Mouse (Mus musculus): Measurements from ENCODE around the gene Eml3. TPM values are rescaled to one million over a fixed set of nuclear protein-coding genes. Genes with fewer than 3 reads are reported as not detected.

The Eml3 gene
- total and polyA plus RNA-seq, 3 experiments, result 16.6 to 23.4 TPM; not detected in 1

DNA sequence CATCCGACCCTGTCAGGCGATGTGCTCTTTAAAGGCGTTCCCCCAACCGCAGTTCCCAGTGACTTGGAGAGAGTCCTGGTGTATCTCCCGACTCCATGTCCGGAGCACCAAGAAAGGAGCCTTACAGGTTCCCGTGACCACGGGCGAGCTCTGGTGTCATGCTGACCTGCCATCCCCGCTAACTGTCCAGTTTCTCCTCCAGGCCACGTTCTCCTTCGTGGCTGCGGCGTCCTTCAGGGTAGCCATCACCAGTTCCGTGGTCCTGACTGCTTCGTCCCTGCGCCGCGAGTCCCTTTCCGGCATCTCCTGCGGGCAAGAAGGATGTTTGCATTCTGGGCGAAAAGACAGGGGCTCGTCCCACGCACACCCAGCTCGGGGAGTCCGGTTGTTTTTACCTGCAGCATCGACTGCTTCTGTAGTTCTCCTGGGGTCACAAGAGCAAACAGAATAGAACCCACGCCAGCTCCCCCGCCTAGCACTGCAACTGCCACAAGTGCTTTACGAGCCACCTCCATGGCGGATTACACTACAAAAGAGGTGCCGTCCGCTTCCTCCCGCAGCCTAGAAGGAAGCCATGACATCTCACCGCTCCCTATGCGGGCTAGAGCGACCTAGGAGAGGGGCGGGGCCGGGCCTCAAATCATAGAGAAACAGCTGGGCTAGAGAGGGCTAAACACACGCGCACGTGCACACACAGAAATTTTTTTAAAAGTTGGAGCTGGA is 48.9 kb upstream of the Eml3 start, which contains the start of gene Uqcc3 (continued):
- no peak for TF ChIP-seq USF2 (IDR thresholded peaks at IDR 0.05; ENCODE audit: borderline replicate concordance in 1 of 2, insufficient read depth in 1 of 2, low read depth in 1 of 2, low read length in 2 of 2)
- TF ChIP-seq ETS1 (IDR thresholded peaks at IDR 0.05; ENCODE audit: low read depth, low read length), result peak; percentile 81
- TF ChIP-seq E2F4 (IDR thresholded peaks at IDR 0.05; ENCODE audit: borderline replicate concordance, low read depth, low read length), result no peak
- TF ChIP-seq ZKSCAN1 (IDR thresholded peaks at IDR 0.05; ENCODE audit: low read depth, low read length), result no peak

DNA sequence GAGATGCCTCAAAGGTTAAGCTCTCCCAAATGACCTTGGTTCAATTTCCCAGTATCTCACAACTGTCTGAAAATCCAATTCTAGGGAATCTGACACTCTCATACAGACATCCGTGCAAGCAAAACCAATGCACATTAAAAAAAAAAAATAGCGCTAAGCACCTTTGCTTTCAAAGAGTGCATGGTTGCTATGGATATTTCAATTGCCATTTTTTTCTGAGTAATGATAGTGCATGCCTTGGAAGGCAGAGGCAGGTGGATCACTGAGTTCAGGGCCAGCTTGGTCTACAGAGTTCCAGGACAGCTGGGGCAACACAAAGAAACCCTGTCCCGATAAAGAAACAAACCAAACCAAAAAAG is 48.3 kb upstream of the Eml3 start:
- Histone ChIP-seq H3K9me3 (replicated peaks; ENCODE audit: insufficient read depth, low read length) (no peaks in the 10 kb centered on the region), H3K4me3 (ENCODE audit: control insufficient read depth in 1 of 2, insufficient read depth in 1 of 2, low read depth in 2 of 2, low read length in 2 of 2) (peak overlapping the region; percentile 62 to 82), H3K36me3 (ENCODE audit: control insufficient read depth in 1 of 2, insufficient read depth in 2 of 2, low read length in 2 of 2) (peaks cover 0 to 6% of the 10 kb centered on the region in 2 experiments; a peak in 3 of 4 replicates), H3K27ac (ENCODE audit: control insufficient read depth, low read depth, low read length) (0 out of 2 replicates have a peak overlapping the region, but pooled peaks have one; percentile 3), H3K9ac (ENCODE audit: control insufficient read depth, low read depth, low read length, poor library complexity, severe bottlenecking) (peak overlapping the region; percentile 77), H3K79me2 (ENCODE audit: control insufficient read depth, insufficient read depth, low read length, poor library complexity) (peaks cover 7% of the 10 kb centered on the region), H3K4me1 (ENCODE audit: control insufficient read depth in 1 of 2, insufficient read depth in 2 of 2, low read length in 2 of 2) (0 out of 4 replicates have a peak, but pooled peaks cover 0 to 2% of the 10 kb centered on the region in 2 experiments), H3K27me3 (ENCODE audit: control insufficient read depth in 1 of 2, insufficient read depth in 2 of 2, low read length in 2 of 2) (no peaks in the 10 kb centered on the region)
- TF ChIP-seq ETS1 (IDR thresholded peaks at IDR 0.05; ENCODE audit: low read depth, low read length), result no peak
- no peak for TF ChIP-seq USF2 (IDR thresholded peaks at IDR 0.05; ENCODE audit: borderline replicate concordance in 1 of 2, insufficient read depth in 1 of 2, low read depth in 1 of 2, low read length in 2 of 2)
- no peak for TF ChIP-seq RAD21 (IDR thresholded peaks at IDR 0.05; ENCODE audit: low read depth, low read length)
- TF ChIP-seq TAL1 (IDR thresholded peaks at IDR 0.05; ENCODE audit: low read length), result no peak
- no peak for TF ChIP-seq BHLHE40 (IDR thresholded peaks at IDR 0.05; ENCODE audit: borderline replicate concordance, low read depth, low read length)
- no peak for TF ChIP-seq SMC3 (IDR thresholded peaks at IDR 0.05; ENCODE audit: low read depth, low read length)
- no peak for TF ChIP-seq CHD2 (IDR thresholded peaks at IDR 0.05; ENCODE audit: low read length)
- no peak for TF ChIP-seq E2F4 (IDR thresholded peaks at IDR 0.05; ENCODE audit: borderline replicate concordance, low read depth, low read length)
- 0 out of 2 replicates have a peak, but pooled peaks have one; percentile 4 for TF ChIP-seq ZNF384 (IDR thresholded peaks at IDR 0.05; ENCODE audit: low read depth, low read length)
- DNase-seq (ENCODE audit: low read depth, low spot score), result no peak

DNA sequence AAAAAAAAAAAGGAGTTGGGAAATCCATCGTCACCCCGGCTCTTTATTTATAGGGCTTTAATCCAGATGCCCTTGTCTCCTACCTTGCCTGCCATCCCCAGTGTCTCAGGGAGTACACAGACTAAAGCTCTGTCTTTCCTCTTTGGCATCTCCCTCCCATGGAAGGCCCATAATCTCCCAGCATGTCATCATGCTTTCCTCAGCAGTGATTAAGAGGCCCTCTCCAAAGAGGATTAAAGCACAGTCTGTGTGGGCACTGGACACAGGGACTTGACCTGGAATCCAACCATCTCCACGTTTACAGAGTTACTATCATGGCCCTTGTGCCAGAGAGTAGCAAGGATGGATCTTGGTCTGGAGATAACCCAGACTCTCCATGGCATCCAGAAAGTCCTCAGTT is 45.7 kb upstream of the Eml3 start, which contains the start of the genes Lbhd1 and Gm49403:
TSS of gene Lbhd1 (plus strand) at position 117 of the 400 bp plus-strand sequence.
TSS of gene Gm49403 (plus strand) at position 315 of the 400 bp plus-strand sequence.
- TF ChIP-seq JUND (IDR thresholded peaks at IDR 0.05; ENCODE audit: low read depth, low read length) (no peak), CHD2 (IDR thresholded peaks at IDR 0.05; ENCODE audit: low read length) (no peak), GATA1 (IDR thresholded peaks at IDR 0.05; ENCODE audit: low read depth, low read length) (no peak), GABPA (IDR thresholded peaks at IDR 0.05; ENCODE audit: low read depth, low read length) (no peak), E2F4 (IDR thresholded peaks at IDR 0.05; ENCODE audit: borderline replicate concordance, low read depth, low read length) (no peak), ZKSCAN1 (IDR thresholded peaks at IDR 0.05; ENCODE audit: low read depth, low read length) (no peak), TCF12 (IDR thresholded peaks at IDR 0.05; ENCODE audit: low read depth, low read length) (no peak), MEF2A (IDR thresholded peaks at IDR 0.05; ENCODE audit: extremely low read depth, insufficient replicate concordance, low read depth, low read length, poor library complexity, severe bottlenecking) (no peak), USF1 (IDR thresholded peaks at IDR 0.05; ENCODE audit: low read depth, low read length) (no peak), EP300 (IDR thresholded peaks at IDR 0.05; ENCODE audit: low read depth in 1 of 2, low read length in 2 of 2) (no peak), POLR2AphosphoS5 (IDR thresholded peaks at IDR 0.05; ENCODE audit: borderline replicate concordance, low read depth, low read length) (no peak), POLR2AphosphoS2 (IDR thresholded peaks at IDR 0.05; ENCODE audit: low read length) (no peak), NELFE (IDR thresholded peaks at IDR 0.05; ENCODE audit: low read depth, low read length) (no peak), ETS1 (IDR thresholded peaks at IDR 0.05; ENCODE audit: low read depth, low read length) (no peak)
- Histone ChIP-seq H3K27ac (ENCODE audit: control insufficient read depth, low read depth, low read length) (no peak within 1 kb of the TSS), H3K27me3 (ENCODE audit: control insufficient read depth in 1 of 2, insufficient read depth in 2 of 2, low read length in 2 of 2) (no peaks in the 10 kb centered on the region), H3K79me2 (ENCODE audit: control insufficient read depth, insufficient read depth, low read length, poor library complexity) (peaks cover 14% of the 10 kb centered on the region), H3K4me1 (ENCODE audit: control insufficient read depth in 1 of 2, insufficient read depth in 2 of 2, low read length in 2 of 2) (peaks cover 0 to 10% of the 10 kb centered on the region in 2 experiments; a peak in 1 of 4 replicates), H3K36me3 (ENCODE audit: control insufficient read depth in 1 of 2, insufficient read depth in 2 of 2, low read length in 2 of 2) (peaks cover 0 to 18% of the 10 kb centered on the region in 2 experiments; a peak in 2 of 4 replicates), H3K4me3 (ENCODE audit: control insufficient read depth in 1 of 2, insufficient read depth in 1 of 2, low read depth in 2 of 2, low read length in 2 of 2) (no peak within 1 kb of the TSS), H3K9me3 (replicated peaks; ENCODE audit: insufficient read depth, low read length) (no peaks in the 10 kb centered on the region), H3K9ac (ENCODE audit: control insufficient read depth, low read depth, low read length, poor library complexity, severe bottlenecking) (no peak within 1 kb of the TSS)
- DNase-seq (ENCODE audit: low read depth, low spot score), result no peak
